Mouse (Mus musculus): ENCODE measurements around the gene Ets1. TPM values are rescaled to one million over a fixed set of nuclear protein-coding genes. Genes with fewer than 3 reads are reported as not detected.

The Ets1 gene
- polyA plus RNA-seq, 1 experiment from 2014 or later = 115 TPM

- peaks cover 21% of the 10 kb centered on the region for H3K36me3 ChIP-seq (ENCODE audit: control insufficient read depth, insufficient read depth, low read length)
- peaks cover 9% of the 10 kb centered on the region; the same call in 1 of the 2 replicates for H3K4me1 ChIP-seq (replicated peaks; ENCODE audit: control insufficient read depth, insufficient read depth, low read length)
- H3K27me3 ChIP-seq (ENCODE audit: control insufficient read depth, insufficient read depth, low read depth, low read length) = no peaks in the 10 kb centered on the region
- H3K9ac ChIP-seq (ENCODE audit: low read length) = no peak overlapping the region
- no peak overlapping the region for H3K27ac ChIP-seq (ENCODE audit: low read length)
- ATAC-seq (ENCODE audit: low read depth) = no peak
- no peaks in the 10 kb centered on the region for H3K9me3 ChIP-seq (ENCODE audit: control insufficient read depth, low read length)
- 81% methylated on average over 5 of the region's 5 CpGs for WGBS
- no peak overlapping the region for H3K4me2 ChIP-seq (ENCODE audit: low read depth, low read length)
- H3K4me3 ChIP-seq (ENCODE audit: low read length) = no peak overlapping the region
Measured at GRCm38 (mm10) chr9:32748552-32748951, 112.5 kb downstream of the Ets1 start.

GRCm38 (mm10) chr9:32749721-32750480 is 113.9 kb downstream of the Ets1 start:
- no peak for ATAC-seq (ENCODE audit: low read depth)
- 82% methylated on average over 13 of the region's 13 CpGs for WGBS
- peaks cover 30% of the 10 kb centered on the region for H3K36me3 ChIP-seq (ENCODE audit: control insufficient read depth, insufficient read depth, low read length)

GRCm38 (mm10) chr9:32752602-32753001 is 116.6 kb downstream of the Ets1 start:
- no peak overlapping the region for H3K4me2 ChIP-seq (ENCODE audit: low read depth, low read length)
- H3K36me3 ChIP-seq (ENCODE audit: control insufficient read depth, insufficient read depth, low read length) = peaks cover 45% of the 10 kb centered on the region
- H3K9me3 ChIP-seq (ENCODE audit: control insufficient read depth, low read length) = no peaks in the 10 kb centered on the region
- no peaks in the 10 kb centered on the region for H3K27me3 ChIP-seq (ENCODE audit: control insufficient read depth, insufficient read depth, low read depth, low read length)
- no peak overlapping the region for H3K4me3 ChIP-seq (ENCODE audit: low read length)
- H3K9ac ChIP-seq (ENCODE audit: low read length) = no peak overlapping the region
- ATAC-seq (ENCODE audit: low read depth) = no peak
- H3K27ac ChIP-seq (ENCODE audit: low read length) = no peak overlapping the region
- H3K4me1 ChIP-seq (replicated peaks; ENCODE audit: control insufficient read depth, insufficient read depth, low read length) = no peaks in the 10 kb centered on the region
- 47% methylated on average over 5 of the region's 5 CpGs for WGBS

More at GRCm38 (mm10) chr9:32749721-32750480, 113.9 kb downstream of the Ets1 start:
- peaks cover 7% of the 10 kb centered on the region; the same call in 1 of the 2 replicates for H3K4me1 ChIP-seq (replicated peaks; ENCODE audit: control insufficient read depth, insufficient read depth, low read length)
- H3K4me2 ChIP-seq (ENCODE audit: low read depth, low read length) = no peak overlapping the region
- no peak overlapping the region for H3K4me3 ChIP-seq (ENCODE audit: low read length)
- no peak overlapping the region for H3K27ac ChIP-seq (ENCODE audit: low read length)
- no peaks in the 10 kb centered on the region for H3K27me3 ChIP-seq (ENCODE audit: control insufficient read depth, insufficient read depth, low read depth, low read length)
- no peak overlapping the region for H3K9ac ChIP-seq (ENCODE audit: low read length)
- no peaks in the 10 kb centered on the region for H3K9me3 ChIP-seq (ENCODE audit: control insufficient read depth, low read length)

- Histone ChIP-seq H3K27ac (ENCODE audit: low read length) (no peak overlapping the region), H3K9me3 (ENCODE audit: control insufficient read depth, low read length) (no peaks in the 10 kb centered on the region), H3K9ac (ENCODE audit: low read length) (no peak overlapping the region), H3K4me3 (ENCODE audit: low read length) (no peak overlapping the region), H3K4me1 (replicated peaks; ENCODE audit: control insufficient read depth, insufficient read depth, low read length) (no peaks in the 10 kb centered on the region), H3K36me3 (ENCODE audit: control insufficient read depth, insufficient read depth, low read length) (peaks cover 49% of the 10 kb centered on the region), H3K4me2 (ENCODE audit: low read depth, low read length) (no peak overlapping the region), H3K27me3 (ENCODE audit: control insufficient read depth, insufficient read depth, low read depth, low read length) (no peaks in the 10 kb centered on the region)
- WGBS = 97% methylated on average over 15 of the region's 15 CpGs
- ATAC-seq (ENCODE audit: low read depth) = no peak
Measured at GRCm38 (mm10) chr9:32754311-32754710, 118.3 kb downstream of the Ets1 start.

- Histone ChIP-seq H3K4me3 (ENCODE audit: low read length) (no peak overlapping the region), H3K9ac (ENCODE audit: low read length) (no peak overlapping the region), H3K4me1 (replicated peaks; ENCODE audit: control insufficient read depth, insufficient read depth, low read length) (peaks cover 2% of the 10 kb centered on the region; the same call in 1 of the 2 replicates), H3K4me2 (ENCODE audit: low read depth, low read length) (no peak overlapping the region), H3K27ac (ENCODE audit: low read length) (no peak overlapping the region), H3K27me3 (ENCODE audit: control insufficient read depth, insufficient read depth, low read depth, low read length) (no peaks in the 10 kb centered on the region), H3K9me3 (ENCODE audit: control insufficient read depth, low read length) (no peaks in the 10 kb centered on the region), H3K36me3 (ENCODE audit: control insufficient read depth, insufficient read depth, low read length) (peaks cover 39% of the 10 kb centered on the region)
- 84% methylated on average over 2 of the region's 2 CpGs for WGBS
- ATAC-seq (ENCODE audit: low read depth) = no peak
Measured at GRCm38 (mm10) chr9:32756002-32756401, 120.0 kb downstream of the Ets1 start.

- no peaks in the 10 kb centered on the region for H3K9me3 ChIP-seq (ENCODE audit: control insufficient read depth, low read length)
- H3K27me3 ChIP-seq (ENCODE audit: control insufficient read depth, insufficient read depth, low read depth, low read length) = no peaks in the 10 kb centered on the region
- ATAC-seq (ENCODE audit: low read depth) = no peak
- H3K36me3 ChIP-seq (ENCODE audit: control insufficient read depth, insufficient read depth, low read length) = peaks cover 32% of the 10 kb centered on the region
- H3K9ac ChIP-seq (ENCODE audit: low read length) = no peak overlapping the region
- no peak overlapping the region for H3K27ac ChIP-seq (ENCODE audit: low read length)
- H3K4me3 ChIP-seq (ENCODE audit: low read length) = no peak overlapping the region
- H3K4me2 ChIP-seq (ENCODE audit: low read depth, low read length) = no peak overlapping the region
- WGBS = 79% methylated on average over 5 of the region's 5 CpGs
- peaks cover 2% of the 10 kb centered on the region; the same call in 1 of the 2 replicates for H3K4me1 ChIP-seq (replicated peaks; ENCODE audit: control insufficient read depth, insufficient read depth, low read length)
Measured at GRCm38 (mm10) chr9:32758280-32758905, 122.4 kb downstream of the Ets1 start.

- Histone ChIP-seq H3K4me1 (replicated peaks; ENCODE audit: control insufficient read depth, insufficient read depth, low read length) (peaks cover 2% of the 10 kb centered on the region; the same call in 1 of the 2 replicates), H3K27me3 (ENCODE audit: control insufficient read depth, insufficient read depth, low read depth, low read length) (no peaks in the 10 kb centered on the region), H3K4me2 (ENCODE audit: low read depth, low read length) (no peak overlapping the region), H3K27ac (ENCODE audit: low read length) (peak overlapping the region; percentile 42; the same call in 1 of the 2 replicates), H3K36me3 (ENCODE audit: control insufficient read depth, insufficient read depth, low read length) (peaks cover 14% of the 10 kb centered on the region), H3K4me3 (ENCODE audit: low read length) (no peak overlapping the region), H3K9me3 (ENCODE audit: control insufficient read depth, low read length) (no peaks in the 10 kb centered on the region), H3K9ac (ENCODE audit: low read length) (no peak overlapping the region)
- 34% methylated on average over 4 of the region's 4 CpGs for WGBS
- ATAC-seq (ENCODE audit: low read depth) = peak; percentile 34; the same call in 1 of the 2 replicates
Measured at GRCm38 (mm10) chr9:32760649-32761157, 124.7 kb downstream of the Ets1 start.

- ATAC-seq (ENCODE audit: low read depth) = peak; percentile 60; the same call in 1 of the 2 replicates
- Histone ChIP-seq H3K9ac (ENCODE audit: low read length) (no peak overlapping the region), H3K4me1 (replicated peaks; ENCODE audit: control insufficient read depth, insufficient read depth, low read length) (peaks cover 2% of the 10 kb centered on the region; the same call in 1 of the 2 replicates), H3K4me3 (ENCODE audit: low read length) (no peak overlapping the region), H3K36me3 (ENCODE audit: control insufficient read depth, insufficient read depth, low read length) (peaks cover 10% of the 10 kb centered on the region; the same call in 1 of the 2 replicates), H3K9me3 (ENCODE audit: control insufficient read depth, low read length) (no peaks in the 10 kb centered on the region), H3K27me3 (ENCODE audit: control insufficient read depth, insufficient read depth, low read depth, low read length) (no peaks in the 10 kb centered on the region), H3K4me2 (ENCODE audit: low read depth, low read length) (no peak overlapping the region), H3K27ac (ENCODE audit: low read length) (peak overlapping the region; percentile 42; the same call in 1 of the 2 replicates)
- WGBS = 48% methylated on average over 2 of the region's 2 CpGs
Measured at GRCm38 (mm10) chr9:32761326-32761725, 125.3 kb downstream of the Ets1 start.

GRCm38 (mm10) chr9:32764374-32764773 is 128.4 kb downstream of the Ets1 start:
- 63% methylated on average over 9 of the region's 9 CpGs for WGBS
- Histone ChIP-seq H3K4me1 (replicated peaks; ENCODE audit: control insufficient read depth, insufficient read depth, low read length) (peaks cover 2% of the 10 kb centered on the region; the same call in 1 of the 2 replicates), H3K9ac (ENCODE audit: low read length) (no peak overlapping the region), H3K4me3 (ENCODE audit: low read length) (no peak overlapping the region), H3K9me3 (ENCODE audit: control insufficient read depth, low read length) (no peaks in the 10 kb centered on the region), H3K27ac (ENCODE audit: low read length) (no peak overlapping the region), H3K27me3 (ENCODE audit: control insufficient read depth, insufficient read depth, low read depth, low read length) (no peaks in the 10 kb centered on the region), H3K36me3 (ENCODE audit: control insufficient read depth, insufficient read depth, low read length) (no peaks in the 10 kb centered on the region), H3K4me2 (ENCODE audit: low read depth, low read length) (no peak overlapping the region)
- 0 out of 2 replicates have a peak, but pooled peaks have one; percentile 31 for ATAC-seq (ENCODE audit: low read depth)
